Mouse (Mus musculus): Measurements from ENCODE around the gene B230118H07Rik.

B230118H07Rik gene

DNA sequence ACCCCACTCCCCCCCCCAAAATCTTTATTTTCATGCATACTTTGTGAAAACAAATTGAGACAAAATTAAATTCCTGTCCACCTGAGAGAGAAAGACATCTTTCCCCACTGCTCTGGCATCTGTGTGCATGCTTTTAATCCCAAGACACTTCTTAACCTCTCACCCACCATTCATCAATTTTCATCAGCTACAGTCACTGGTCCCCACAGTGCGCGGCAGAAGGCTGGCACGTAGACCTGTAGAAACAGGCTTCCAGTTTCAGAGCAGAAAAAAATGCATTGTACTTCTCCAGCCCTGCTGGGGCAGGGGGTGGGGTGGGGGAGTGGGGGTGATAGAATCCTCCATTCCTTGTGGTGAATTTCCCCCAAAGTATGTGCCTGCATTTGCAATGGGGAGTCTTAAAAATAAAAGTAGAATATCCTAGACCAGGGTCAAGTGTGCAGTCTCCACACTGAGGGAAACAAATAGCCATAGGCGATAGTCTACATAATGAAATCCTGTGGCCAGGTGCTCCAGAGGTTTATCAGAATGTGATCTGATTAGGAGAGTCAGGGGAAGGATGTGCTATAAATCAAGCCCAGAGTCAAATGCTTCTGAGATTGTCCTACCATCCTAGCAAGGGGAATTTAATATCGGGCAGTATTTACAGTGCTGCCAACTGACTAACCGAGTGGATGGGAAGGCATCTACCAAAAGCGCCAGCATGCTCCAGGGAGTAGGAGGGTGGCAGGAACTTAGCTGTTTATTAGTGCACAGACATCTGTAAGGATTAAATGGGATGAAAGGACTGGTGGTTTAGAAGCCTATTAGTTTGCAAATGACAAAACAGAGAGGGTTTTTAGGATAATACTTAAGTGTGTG lies 10.1 kb downstream of the B230118H07Rik start:
- DNase-seq (ENCODE audit: low read depth, low spot score) = no peak

DNA sequence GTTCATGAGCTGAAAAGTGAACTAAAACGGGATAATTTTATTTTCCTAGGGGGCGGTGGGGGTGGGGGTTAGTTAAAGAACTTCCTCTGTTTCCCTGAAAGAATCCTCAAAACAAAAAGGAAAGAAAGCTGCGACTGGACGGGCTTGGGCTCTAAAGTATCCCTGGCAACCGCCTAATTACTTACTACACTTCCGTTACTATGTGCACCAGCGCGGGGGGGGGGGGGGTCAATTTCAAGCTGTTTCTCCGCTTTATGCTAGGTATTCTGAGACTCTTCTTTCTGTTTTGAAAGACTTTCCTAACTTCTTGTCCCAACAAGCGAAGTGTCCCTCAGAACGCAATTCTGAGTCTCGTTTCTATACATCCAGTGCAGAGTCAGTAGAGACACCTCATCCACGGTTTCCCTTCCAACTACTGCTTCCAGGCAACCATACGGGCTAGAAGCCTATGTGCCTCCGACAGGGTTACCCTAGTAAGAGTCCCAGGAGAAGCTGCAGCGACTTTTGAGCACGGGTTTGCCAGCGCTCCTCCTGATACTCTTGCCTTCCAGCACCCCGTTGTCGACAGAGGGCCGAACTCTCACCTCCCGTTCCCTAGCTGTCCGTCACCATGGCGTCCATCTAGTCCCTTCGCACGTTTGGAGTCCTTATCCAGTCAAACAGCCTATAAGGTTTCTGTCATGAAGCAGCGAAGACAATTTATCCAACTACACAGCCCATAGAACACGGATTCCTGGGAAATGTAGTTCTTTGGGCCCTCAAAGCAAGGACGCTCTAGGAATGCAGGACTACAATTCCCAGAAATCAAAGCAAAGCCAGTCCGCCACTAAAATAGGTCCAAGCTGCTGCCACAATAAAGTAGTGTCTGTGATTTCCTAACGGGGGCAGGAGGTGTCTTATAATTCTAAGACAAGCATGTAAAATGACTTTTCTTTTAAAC lies 20.8 kb downstream of the B230118H07Rik start:
- peak; percentile 70 for DNase-seq (ENCODE audit: low read depth, low spot score)

DNA sequence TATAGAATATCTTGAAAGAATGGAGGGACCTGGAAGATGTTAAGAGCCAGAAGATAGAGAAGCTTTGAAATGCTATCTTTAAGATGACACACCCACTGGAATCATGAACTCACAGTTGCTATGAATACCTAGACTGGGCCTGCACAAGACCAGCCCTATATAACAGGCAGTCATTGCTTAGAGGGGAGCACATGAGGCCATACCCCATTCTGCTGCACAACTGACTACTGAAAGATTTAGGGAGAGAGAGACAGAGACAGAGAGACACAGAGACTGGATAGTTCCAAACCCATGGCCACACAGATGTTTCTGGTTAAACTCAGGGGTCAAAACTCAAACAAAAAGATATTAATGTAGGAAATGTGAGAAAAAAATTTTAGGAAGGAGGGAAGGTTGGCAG lies 22.1 kb downstream of the B230118H07Rik start:
- no peak for DNase-seq (ENCODE audit: low read depth, low spot score)

DNA sequence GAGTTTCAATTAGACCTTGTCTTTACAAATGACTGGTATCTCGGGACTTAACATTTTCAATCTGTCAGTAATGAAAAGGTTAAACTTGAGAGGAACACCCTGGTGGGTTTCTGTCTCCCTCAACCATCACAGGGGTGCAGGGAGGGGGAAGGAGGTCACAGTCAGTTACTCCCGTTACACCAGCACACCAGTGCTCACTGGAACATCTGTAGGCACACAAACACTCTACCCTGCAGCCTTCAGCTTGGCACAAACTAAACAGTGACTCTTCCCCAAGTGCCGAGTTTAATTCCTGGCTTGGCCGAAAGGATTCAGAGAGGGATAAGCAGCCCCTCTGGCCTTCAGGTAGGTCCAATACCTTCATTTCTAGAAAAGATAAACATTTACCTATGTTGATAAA lies 24.8 kb downstream of the B230118H07Rik start, which contains the start of gene Rag2:
Rag2 (plus strand) TSS at position 193 of the 400 bp plus-strand sequence.
- DNase-seq (ENCODE audit: low read depth, low spot score) = no peak

DNA sequence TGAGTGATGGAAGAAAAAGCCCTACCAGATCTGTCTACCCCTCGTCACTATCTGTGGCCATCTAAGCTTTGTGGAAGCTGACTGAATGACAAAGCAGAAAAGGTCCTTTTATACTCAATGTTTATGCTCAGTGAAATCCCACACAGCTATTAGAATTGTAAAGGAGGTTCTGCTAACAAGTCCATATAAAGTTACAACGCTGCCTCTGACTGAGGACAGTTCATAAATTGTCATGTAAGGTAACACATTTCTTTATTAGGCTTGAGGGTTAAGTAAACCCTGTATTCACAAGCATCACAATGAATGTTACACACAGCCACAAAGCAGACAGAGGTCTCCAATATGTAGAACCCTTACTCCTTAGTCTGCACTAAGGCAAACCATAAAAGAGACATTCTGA lies 25.3 kb downstream of the B230118H07Rik start:
- no peak for DNase-seq (ENCODE audit: low read depth, low spot score)

DNA sequence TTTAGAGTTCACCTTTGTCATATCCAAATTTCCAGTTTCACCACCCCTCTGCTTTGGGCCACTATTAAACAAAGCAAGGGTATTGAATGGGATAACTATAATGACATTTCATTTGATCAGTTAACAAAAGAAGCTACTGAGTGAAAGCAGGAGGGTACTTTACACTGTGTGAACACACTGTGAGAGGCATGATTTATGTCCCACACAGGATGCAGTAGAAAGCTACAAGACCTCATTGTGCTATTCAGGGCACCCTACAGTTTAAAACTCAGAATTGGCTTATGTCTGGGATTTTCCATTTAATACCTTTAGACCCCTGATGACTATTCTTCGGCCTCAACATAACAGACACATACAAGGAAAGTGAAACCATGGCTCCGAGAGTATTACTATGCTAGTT lies 26.3 kb downstream of the B230118H07Rik start:
- DNase-seq (ENCODE audit: low read depth, low spot score) = no peak

DNA sequence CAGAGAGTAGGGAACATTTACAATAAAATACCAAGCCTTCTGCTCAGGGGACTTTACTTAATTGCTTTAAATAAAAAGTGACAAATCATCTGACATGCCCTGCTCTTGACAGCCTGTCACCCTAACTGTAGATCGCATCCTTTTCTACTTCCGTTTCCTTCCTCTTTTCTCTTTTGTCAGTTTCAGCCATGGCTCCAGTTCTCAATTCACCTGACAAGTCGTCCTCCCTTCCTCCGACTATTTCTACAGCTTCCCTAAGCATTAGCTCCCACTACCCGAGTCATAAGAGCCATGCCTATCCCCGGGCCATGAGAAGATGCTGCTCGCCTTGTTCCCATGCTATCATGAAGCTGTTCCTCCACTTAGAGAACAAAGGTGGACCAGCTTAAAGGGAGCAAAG lies 27.7 kb downstream of the B230118H07Rik start:
- no peak for DNase-seq (ENCODE audit: low read depth, low spot score)

DNA sequence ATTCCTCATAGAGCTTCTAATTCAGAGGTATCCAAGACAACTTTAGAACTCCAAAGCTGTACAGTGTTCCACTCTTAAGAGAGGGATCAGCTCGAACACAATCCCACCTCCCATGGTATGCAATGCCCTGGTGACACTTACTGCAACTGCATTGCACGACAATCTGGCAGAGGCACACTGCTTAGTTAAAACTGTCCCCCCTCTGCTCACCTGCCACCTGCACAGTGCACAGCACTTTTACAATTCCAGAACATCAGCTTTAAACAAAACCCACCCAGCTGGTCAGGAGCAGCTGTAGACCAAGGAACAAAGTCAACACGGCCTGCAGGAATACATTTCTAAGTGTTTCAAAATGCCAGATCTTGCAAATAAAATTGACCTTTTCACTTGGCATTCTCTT lies 28.4 kb downstream of the B230118H07Rik start:
- DNase-seq (ENCODE audit: low read depth, low spot score) = no peak

DNA sequence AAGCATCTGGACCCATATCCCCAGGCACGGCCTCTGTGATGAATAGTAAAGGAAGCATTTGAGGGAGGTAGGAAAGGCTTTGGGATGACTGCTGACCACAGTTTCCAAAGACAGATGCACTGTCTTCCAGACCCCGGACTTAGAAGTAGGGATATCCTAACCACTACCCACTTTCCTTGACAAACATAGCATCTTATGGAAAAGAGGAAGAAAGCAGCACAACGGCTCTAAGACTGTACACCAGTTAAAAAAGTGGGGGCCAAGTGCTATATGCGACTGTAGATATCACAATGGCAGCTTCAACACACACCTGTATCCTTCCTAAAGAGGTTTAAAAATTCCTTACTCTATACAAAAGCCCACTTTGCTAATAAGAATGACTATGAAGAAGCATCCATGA lies 31.0 kb downstream of the B230118H07Rik start:
- no peak for DNase-seq (ENCODE audit: low read depth, low spot score)

DNA sequence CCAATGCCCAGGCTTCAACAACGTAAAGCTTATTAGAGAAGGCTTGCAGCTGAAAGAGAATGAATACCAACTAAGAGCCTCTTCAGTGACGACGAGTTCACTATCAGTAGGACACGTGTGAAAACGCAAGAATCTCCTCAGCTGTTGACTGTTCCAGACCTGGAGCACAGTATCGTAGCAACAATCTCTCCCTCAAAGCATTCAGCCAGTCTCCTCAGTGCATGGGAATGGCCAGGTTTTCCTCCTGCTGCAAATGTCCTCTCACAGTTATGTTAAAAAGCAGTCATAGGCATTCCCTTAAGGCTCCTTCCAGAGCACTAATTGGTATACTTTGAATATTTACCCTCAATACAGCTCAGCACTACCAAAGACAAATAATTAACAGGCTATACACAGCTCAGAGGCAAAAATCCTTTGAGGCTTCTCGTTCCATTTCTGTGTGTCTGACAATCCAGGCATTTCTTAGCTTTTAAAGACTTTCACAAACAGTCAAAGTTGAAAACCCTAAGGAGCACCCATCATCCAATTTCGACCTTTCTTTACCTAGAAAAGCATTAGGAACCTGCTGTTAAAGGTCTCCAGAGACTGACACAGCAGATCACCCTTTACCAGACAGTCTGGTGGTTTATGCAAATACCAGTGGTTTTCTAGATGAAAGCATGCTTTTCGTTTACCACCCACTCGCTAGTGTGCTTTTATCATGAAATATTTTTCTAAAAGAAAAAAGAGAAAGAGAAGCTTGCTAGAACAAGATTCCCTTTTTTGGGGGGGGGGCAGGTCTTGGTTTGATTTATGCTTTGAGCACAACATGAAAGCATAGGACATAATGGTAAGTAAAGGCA lies 33.6 kb downstream of the B230118H07Rik start:
- DNase-seq (ENCODE audit: low read depth, low spot score) = no peak

DNA sequence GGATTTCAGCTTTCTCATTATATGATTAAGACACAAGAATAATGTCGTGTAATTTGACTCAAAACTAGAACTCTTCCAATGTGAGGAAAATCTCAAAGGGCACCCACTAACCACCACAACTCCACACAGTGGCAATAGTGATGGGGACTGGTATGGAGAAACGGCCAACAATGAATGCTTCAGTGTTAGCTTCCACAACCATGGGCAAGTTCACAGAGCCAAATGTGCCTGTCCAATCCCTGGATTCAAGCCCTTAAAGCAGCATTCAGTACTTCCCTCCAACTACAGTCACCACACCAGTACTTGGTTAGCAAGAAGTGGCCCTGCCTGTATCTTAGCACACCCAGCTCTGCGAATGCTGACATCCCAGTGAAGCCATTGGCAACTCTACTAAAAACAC lies 38.5 kb downstream of the B230118H07Rik start:
- DNase-seq (ENCODE audit: low read depth, low spot score) = no peak

DNA sequence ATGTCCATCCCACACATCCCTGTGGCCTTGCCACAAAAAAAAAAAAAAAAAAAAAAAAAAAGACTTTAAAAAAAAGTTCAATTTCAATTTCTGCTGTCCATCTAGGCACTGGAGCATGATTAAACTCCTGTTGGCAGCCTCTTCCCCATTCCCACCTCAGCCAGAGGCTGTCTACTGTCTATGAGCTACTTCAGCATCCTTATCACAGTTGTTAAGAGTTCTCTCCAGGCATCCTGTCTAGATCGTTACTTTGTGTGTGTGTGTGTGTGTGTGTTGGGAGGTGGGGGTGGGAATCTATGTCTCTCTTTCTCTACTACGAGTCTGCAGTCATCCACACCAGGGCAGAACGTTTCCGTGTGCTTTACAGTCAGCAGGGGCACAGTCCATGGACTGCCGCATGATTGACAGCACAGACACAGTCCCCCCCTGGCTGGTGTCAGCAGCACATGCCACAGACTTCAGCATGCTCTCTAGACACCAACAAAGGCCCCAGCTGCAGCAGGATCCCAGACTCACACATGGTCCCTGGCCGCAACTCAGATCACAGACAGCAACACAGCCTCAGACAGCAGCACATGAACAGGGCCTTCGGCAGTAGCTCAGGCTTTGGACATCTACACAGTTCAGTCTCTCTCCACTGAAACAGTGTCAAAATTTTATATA lies 41.0 kb downstream of the B230118H07Rik start:
- no peak for DNase-seq (ENCODE audit: low read depth, low spot score)

DNA sequence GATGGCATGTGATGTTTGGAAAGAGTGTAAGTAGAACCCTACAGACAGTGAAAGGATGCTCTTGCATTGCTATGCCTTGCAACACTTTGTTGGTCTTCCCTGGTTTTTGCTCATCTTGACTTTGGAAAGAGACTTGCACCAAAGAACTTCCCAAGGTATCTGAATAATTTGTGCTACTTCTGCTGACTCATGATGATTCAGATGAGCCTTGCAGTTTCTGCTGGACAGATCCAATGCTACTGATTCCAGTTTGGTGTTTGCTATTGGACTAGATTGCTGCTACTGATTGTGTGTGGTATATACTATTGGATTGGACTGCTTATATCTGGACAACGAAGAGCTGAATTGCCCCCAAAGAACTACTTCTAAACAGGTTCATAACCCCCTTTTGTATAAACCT lies 46.2 kb downstream of the B230118H07Rik start:
- no peak for DNase-seq (ENCODE audit: low read depth, low spot score)

DNA sequence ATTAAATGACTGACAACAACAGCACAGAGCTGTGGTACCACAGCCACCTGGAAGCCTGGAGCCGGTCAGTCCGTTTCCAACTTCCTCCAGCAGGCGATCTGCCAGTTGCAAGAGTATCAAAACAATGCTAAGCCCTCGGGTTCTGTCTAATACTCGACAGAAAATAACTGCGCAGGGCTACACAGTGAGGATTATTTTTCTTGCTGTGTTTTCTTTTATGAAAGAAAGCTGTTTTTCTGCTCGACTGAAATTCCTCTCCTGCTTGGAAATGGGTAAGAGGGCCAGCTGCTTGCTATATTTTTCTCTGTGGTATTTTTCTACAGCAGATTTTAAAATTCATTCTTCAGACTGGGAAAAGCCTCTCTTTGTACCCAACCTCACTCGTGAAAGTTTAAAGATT lies 48.6 kb downstream of the B230118H07Rik start:
- DNase-seq (ENCODE audit: low read depth, low spot score) = no peak

DNA sequence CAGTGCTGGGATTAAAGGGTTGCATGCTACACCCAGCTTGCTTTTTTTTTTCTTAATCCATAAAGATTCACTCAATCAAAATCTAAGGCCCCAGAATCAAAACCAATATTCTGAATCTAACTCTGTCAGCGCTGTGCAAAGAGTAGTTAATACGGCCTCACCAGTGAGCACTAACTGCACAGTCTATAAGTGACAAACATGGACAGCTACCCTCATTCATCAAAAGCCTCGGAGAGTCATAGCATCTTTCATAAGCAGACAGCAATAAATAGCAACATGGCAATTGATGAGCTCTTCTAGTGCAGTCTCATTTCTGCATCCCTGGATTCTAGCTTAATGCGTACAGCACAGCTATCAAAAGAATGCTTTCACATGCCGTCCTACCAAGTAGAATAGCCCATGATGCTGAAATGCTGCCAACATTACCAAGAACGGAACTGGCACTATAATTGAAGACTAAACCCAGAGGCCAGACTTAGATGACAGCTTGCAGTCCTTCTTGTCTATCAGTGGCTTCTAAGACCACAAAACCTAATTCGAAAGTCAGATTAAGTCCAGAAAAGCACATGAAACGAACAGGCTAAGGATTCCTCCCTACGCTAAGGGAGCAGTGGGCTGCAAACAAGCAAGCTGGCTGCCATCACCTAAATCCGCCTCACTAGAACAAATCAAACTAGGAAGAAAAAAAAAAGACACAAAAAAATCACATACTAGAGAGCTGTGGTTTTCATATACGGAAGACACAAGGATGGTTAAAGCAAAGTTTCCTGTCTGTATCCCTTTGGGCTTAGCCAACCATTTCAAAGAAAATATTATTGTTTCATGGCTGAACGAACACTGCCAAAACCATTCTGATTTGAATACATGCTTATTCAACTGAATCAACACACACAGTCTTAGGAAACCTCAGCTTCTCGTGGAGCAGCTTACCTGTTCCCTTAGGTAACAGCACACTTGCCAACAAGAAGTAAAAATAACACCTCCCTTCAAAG lies 50.8 kb downstream of the B230118H07Rik start:
- DNase-seq (ENCODE audit: low read depth, low spot score) = no peak

DNA sequence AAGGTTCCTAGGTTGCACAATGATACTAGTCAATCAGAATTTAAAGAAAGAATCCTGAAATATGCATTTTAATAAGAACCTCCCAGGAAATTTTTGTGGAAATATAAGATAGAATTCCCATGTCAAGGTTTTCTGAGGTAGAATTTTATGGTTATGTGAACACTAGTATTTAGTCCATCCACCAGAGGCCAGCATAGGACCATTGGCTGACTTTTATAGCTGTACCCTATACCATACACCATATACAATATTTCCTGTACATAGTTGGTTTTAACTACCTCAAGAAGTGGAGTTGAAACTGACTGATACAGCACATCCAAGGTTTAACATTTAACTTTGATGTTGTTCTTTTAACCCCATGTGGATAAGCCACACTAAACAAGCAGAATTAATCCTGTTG lies 52.1 kb downstream of the B230118H07Rik start:
- no peak for DNase-seq (ENCODE audit: low read depth, low spot score)

DNA sequence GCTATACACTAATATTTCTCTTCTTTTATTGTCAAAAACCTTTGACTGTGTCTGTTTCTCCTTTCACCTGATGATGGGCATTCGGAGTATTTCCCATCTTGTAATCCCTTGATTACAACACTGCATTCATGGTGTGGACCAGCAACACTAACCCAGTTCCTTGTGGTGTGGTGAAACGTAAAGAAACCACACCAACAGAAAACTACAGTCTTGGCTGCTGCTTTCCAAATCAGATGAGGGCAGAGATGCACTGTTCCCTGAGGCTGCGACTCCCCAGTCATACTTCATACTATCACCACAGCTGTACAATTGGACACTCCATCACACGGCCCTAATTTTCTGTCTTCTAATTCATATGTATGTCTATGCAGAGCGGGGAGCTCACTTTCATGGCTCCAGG lies 54.7 kb downstream of the B230118H07Rik start:
- DNase-seq (ENCODE audit: low read depth, low spot score) = no peak

DNA sequence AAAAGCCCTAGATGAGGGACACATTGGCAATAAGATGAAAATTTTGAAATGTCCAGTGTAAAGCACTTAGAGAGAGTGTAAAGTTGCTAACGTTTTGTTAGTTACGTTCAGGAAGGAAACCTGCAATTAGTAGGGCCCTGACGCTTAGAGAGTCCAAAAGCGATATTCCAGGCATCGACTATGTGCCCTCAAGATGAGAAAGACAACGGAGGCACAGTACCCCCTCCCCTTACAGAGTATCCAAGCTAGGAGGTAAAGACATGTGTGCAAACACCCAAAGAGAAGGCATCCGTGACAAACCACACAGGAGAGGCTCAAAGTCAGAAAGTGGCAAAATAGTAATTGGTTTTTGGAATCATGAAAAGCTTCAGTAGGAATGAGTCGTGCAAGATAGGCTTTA lies 56.4 kb downstream of the B230118H07Rik start:
- DNase-seq (ENCODE audit: low read depth, low spot score) = no peak

DNA sequence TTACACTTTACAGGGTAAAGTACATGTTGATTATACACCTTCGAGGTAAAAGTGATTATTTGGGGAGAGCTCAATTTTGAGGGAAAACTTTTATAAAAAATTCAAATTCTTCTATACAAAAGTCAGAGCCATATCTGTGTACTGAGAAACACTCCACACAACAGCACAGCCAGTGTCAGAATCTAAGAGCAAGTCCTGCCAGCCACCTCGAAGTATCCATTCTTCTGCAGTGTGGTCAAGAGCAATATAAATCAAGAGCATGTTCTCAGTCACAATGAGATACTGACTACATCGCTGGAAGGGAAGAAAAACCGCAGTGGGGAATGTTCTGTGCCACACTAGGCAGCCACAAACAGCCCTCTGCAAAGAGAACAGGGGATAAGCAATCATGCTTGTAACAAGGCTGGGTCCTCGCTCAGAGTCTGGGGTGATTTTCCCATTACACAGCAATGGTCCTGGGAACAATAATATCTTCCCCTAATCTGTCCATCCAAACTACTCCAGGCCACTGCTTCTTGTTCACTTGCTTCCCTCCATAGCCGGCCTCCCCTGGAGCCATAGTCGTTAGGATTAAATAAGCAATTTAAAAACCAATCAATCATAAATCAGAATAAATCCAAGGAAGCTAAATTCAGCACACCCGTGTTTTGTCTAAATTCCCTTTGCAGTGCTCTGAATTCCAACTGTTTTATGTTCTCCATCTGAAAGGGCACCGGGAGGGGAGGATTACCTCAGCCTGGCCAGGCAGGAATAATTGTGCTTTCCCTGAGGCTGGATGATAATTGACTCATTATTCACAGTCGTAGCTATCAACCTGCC lies 57.1 kb downstream of the B230118H07Rik start:
- no peak for DNase-seq (ENCODE audit: low read depth, low spot score)
